Mouse (Mus musculus) ovary, adult 10 weeks (tissue): Measurements from ENCODE around the gene Med10. TPM values are rescaled to one million over a fixed set of nuclear protein-coding genes. Genes with fewer than 3 reads are reported as not detected.

Experiments used
- polyA plus RNA-seq: library from polyadenylated mRNA; stranded (reverse); fragments of 350-450 nt; fragmentation: Illumina TruSeq; extraction: RNeasy Lipid Tissue Mini Kit (QIAGEN cat#74804); gene quantifications from one replicate; pipeline ENCODE4 v1.2.3, GENCODE M21; 2014

Gene Med10
- polyA plus RNA-seq = 132 TPM

GRCm38 (mm10) chr13:69802095-69802494 lies at the start of gene Med10:
TSS of gene Med10 (plus strand) at chr13:69802395.

Other genes with a start within 250 kb of the Med10 start
- 86.0 TPM for gene Srd5a1, start 191.0 kb upstream of the Med10 start, polyA plus RNA-seq
- gene Ube2ql1, start 62.5 kb upstream of the Med10 start, polyA plus RNA-seq = 0.91 TPM